Mouse (Mus musculus): ENCODE data around the gene BC025920. TPM values are rescaled to one million over a fixed set of nuclear protein-coding genes. Genes with fewer than 3 reads are reported as not detected.

The BC025920 gene
- polyA plus RNA-seq, 1 experiment, result 1.1 TPM

DNA sequence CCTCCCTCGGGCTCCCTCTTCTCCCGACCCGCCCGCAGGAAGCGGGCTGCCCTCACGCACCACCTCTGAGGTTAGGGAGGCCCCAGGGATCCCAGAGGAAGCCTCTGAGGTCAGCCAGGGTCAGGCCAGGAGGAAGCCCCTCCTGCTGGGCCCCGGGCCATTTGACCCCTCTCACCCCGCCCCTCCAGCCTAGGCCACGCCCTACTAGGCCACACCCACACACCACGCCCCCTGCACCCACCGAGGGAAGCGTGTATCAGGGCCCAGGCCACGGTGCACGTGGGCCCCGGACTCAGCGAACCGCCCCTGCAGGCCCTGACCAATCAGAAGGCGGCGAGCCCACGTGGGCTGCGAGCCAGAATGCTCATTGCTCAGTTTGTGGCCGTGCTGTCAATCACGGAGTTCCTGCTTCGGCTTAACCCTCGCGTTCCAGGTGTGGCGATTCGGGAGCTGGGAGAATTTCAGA, 5.3 kb upstream of the BC025920 start, which contains the start of gene Tle6:
Tle6 (minus strand) TSS at position 336 of the 466 bp plus-strand sequence.
- under 1% methylated on average over 28 of the region's 28 CpGs for WGBS
- DNase-seq (ENCODE audit: low read depth, low spot score), result peak; percentile 69

DNA sequence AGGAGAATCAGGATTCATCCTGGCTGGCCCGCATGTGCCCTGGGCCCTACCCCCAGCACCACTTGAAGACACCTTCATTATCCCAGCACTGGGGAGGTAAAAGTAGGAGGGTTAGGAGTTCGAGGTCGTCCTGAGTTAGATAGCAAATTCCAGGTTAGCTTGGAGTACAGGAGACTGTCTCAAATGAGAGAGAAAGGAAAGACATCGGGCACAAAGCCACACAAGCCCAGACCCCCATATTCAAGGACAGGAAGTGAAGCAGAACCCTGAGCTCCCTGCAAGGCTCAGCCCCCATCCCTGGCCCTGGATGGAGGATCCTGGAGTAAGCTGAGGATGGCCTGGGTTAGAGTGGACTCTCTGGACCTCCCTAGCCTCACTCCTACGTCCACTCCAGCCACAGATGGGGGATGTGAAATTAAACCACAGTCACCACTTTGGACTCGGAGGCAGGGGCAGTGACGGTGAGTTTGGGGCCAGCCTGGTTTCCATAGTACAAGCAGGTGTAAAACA, 4.6 kb upstream of the BC025920 start:
- WGBS, result 44% methylated on average over 7 of the region's 7 CpGs
- no peak for DNase-seq (ENCODE audit: low read depth, low spot score)

GRCm38 (mm10) chr10:81602741-81603151, 3.3 kb upstream of the BC025920 start:
- peak; percentile 24 for DNase-seq (ENCODE audit: low read depth, low spot score)
- WGBS, result 30% methylated on average over 4 of the region's 4 CpGs

GRCm38 (mm10) chr10:81604019-81604967, 1.8 kb upstream of the BC025920 start:
- WGBS, result 62% methylated on average over 12 of the region's 12 CpGs
- no peak for DNase-seq (ENCODE audit: low read depth, low spot score)

DNA sequence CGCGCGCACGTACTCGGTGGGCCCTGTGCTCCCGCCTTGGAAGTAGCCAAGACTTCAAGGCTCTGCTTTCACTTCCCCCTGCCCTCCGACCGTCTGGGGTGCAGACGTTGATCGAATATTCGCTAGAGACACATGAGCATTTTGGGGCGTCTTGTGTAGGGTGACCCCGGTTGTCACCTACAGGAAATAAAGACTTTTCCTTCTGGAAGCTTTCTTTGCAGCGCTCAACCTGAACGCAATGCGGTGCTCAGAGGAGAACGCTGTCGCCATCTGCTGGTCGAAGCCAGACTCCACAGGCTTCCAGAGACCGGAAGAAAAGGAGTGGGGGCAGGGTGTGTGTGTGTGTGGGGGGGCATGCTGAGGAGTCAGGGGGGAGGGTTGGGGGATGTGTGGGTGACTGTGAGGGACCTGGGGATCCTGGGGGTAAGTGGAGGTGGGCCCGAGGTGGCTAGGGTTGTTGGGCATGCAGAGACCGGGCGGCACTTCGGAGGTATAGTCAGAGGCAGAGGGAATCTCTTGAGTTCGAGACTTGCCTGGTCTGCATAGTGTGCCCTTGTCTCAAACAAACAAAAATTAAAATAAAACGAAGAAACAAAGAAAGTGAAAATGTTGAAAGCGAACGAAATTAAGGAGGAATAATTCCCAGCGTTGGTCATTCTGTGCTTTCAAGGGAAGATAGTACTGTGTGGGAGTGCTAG, 953 bp upstream of the BC025920 start:
- DNase-seq (ENCODE audit: low read depth, low spot score), result peak; percentile 85
- WGBS, result 17% methylated on average over 29 of the region's 29 CpGs

DNA sequence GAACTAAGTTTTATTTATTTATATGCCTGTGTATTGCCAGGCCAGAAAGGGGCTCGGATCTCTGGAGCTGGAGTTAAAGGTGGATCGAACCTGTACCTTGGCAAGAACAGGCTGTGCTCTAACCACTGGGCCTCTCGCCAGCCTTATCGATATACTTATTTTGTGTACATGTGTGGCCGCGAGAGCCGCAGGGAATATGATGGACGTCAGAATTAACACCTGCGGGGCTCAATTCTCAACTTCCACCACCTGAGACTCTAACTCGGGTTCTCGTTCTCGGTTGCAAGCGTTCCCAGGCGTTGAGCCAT, 450 bp upstream of the BC025920 start:
- WGBS, result under 1% methylated on average over 14 of the region's 14 CpGs
- DNase-seq (ENCODE audit: low read depth, low spot score), result no peak

DNA sequence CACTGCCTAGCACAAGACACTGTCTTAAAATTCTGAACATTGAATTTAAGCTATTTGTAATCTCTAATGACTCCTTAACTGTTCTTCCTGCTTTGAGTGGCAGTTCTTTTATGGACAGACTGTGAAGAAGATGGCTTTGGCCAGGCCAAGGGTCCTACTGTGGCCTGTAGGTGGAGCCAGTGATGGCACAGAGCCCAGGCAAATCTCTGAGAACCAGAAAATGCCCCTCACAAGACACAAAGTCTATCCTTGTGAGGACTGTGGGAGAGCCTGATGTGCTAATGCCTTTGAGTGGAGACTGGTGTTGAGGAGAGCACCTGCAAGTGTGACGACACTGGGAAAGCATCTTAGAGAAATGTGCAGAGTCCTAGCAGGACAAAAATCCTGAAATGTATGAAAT, 2.2 kb downstream of the BC025920 start:
- 93% methylated on average over 1 of the region's 1 CpGs for WGBS
- DNase-seq (ENCODE audit: low read depth, low spot score), result no peak

GRCm38 (mm10) chr10:81612779-81613178, 6.7 kb downstream of the BC025920 start:
- no peak for DNase-seq (ENCODE audit: low read depth, low spot score)
- 62% methylated on average over 3 of the region's 3 CpGs for whole genome bisulfite sequencing

GRCm38 (mm10) chr10:81615486-81615885, 9.4 kb downstream of the BC025920 start:
- DNase-seq (ENCODE audit: low read depth, low spot score), result no peak
- 60% methylated on average over 6 of the region's 6 CpGs for WGBS

DNA sequence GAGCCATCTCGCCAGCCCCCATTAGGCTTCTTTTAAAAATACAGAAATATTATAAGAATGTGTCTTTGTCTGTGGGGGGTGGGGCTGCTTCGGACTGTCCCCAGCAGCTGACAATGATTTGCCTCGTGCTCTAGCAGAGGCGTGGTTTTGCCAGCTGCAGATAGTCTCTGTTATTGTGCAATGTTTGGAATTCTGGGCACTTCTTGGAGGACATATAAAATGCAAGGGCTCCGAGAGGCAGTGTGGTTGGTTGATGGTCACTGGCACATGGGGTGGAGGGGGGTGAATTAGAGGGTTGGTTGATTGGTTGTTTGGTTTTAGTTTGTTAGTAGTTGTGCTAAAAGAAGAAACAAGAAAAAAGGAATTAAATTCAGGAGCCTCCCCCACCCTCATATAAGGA, 13.9 kb downstream of the BC025920 start:
- 61% methylated on average over 5 of the region's 5 CpGs for WGBS
- DNase-seq (ENCODE audit: low read depth, low spot score), result no peak

DNA sequence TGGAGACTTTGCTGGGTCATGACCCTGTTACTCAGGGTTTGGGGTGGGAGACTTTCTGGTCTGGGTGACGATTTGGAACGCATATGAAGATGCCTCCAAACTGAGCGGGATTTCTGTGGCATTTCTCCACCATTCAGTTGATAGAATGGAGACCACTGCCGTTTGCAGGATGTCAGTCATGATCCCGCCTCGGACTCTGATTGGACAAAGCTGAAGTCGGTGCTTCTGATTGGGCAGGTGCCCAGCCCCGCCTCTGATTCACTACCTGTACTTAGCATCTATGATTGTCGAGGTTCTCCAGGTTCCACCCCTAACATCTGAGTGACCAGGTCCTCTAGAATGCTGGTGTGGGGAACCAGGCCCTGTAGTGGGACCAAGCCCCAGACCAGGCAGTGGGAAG, 14.7 kb downstream of the BC025920 start:
- DNase-seq (ENCODE audit: low read depth, low spot score), result no peak
- 71% methylated on average over 9 of the region's 9 CpGs for WGBS

GRCm38 (mm10) chr10:81623441-81623840, 17.4 kb downstream of the BC025920 start:
- no peak for DNase-seq (ENCODE audit: low read depth, low spot score)
- WGBS, result 62% methylated on average over 8 of the region's 8 CpGs

GRCm38 (mm10) chr10:81626101-81626993, 20.3 kb downstream of the BC025920 start:
- WGBS, result 83% methylated on average over 22 of the region's 22 CpGs
- DNase-seq (ENCODE audit: low read depth, low spot score), result no peak

GRCm38 (mm10) chr10:81626994-81627835, 21.1 kb downstream of the BC025920 start, which contains the start of gene Sirt6:
Gene Sirt6 (minus strand): TSS chr10:81627797.
- 3% methylated on average over 40 of the region's 40 CpGs for WGBS
- peak; percentile 85 for DNase-seq (ENCODE audit: low read depth, low spot score)

DNA sequence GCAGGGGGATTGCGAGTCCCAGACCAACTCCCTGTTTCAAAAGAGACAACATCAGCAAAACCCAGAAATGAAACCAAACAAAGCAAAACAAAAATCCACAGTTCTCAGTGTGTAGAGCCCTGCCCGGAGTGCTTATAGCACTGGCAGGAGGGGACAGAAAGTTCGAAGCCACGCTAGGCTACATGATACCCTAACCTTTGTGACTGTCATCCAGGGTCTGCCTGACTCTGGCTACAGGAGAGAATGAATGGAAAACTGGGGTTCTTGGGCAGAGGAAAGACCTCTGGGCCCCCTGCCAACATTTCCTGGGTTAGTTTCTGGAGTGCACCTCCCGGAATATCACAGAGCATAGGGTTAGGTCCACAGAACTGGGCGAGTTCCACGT, 21.8 kb downstream of the BC025920 start:
- 18% methylated on average over 7 of the region's 7 CpGs for WGBS
- no peak for DNase-seq (ENCODE audit: low read depth, low spot score)

DNA sequence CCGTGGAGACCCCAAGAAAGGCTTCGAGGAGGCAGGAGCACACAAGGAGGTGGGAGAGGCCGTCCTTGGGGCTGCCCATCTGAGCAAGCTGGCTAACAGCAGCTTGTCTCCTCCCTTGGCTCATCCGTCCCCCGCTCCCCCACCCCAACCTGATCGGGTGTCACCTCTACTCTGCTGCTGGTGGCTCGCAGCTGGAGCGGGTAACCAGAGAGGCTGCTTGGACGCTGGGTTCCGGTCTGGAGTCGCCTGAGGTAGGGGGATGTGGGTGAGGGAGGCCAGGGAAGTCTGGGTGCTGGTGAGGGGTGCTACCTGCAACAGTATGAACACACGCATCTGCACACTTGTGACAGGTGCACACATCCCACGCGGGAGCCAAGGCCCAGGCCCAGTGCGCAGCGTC, 22.3 kb downstream of the BC025920 start, which contains the start of gene Ankrd24:
Ankrd24 (plus strand) TSS at position 151 of the 400 bp plus-strand sequence.
- 84% methylated on average over 16 of the region's 16 CpGs for WGBS
- no peak for DNase-seq (ENCODE audit: low read depth, low spot score)

- DNase-seq (ENCODE audit: low read depth, low spot score), result peak; percentile 53
- WGBS, result 4% methylated on average over 37 of the region's 37 CpGs
Measured at GRCm38 (mm10) chr10:81633253-81634099, 27.4 kb downstream of the BC025920 start.

GRCm38 (mm10) chr10:81636338-81636737, 30.3 kb downstream of the BC025920 start:
- no peak for DNase-seq (ENCODE audit: low read depth, low spot score)
- WGBS, result 23% methylated on average over 8 of the region's 8 CpGs

Data from large intestine, adult 2 months (tissue).